Mouse (Mus musculus) ES-Bruce4 (cell line): Measurements from ENCODE around the gene Rpa1. TPM values are rescaled to one million over a fixed set of nuclear protein-coding genes. Genes with fewer than 3 reads are reported as not detected.
"Not testable (repeated sequence)": the region's sequence is repeated elsewhere in the genome, so short reads cannot be mapped to it uniquely, and the experiment has no call there.

Source experiments
- H3K27ac ChIP-seq: 2 replicates; pipeline ENCODE4 v1.5.1; 2012; ENCODE audit warnings: low read length, inconsistent platforms; ENCODE audit not compliant: insufficient read depth
- H3K27me3 ChIP-seq: 2 replicates; pipeline ENCODE4 v1.6.1; 2012; ENCODE audit warnings: mild to moderate bottlenecking, low read length, inconsistent platforms; ENCODE audit not compliant: control insufficient read depth, poor library complexity, insufficient read depth, severe bottlenecking
- H3K36me3 ChIP-seq: 2 replicates; pipeline ENCODE4 v1.6.1; 2012; ENCODE audit warnings: inconsistent platforms, mild to moderate bottlenecking, low read length, moderate library complexity; ENCODE audit not compliant: control insufficient read depth, poor library complexity, insufficient read depth, severe bottlenecking
- H3K4me1 ChIP-seq: one replicate; pipeline ENCODE4 v1.8.1; 2011; ENCODE audit warnings: low read length; ENCODE audit not compliant: control insufficient read depth, insufficient read depth
- H3K4me3 ChIP-seq: 2 replicates; pipeline ENCODE4 v1.5.1; 2011; ENCODE audit warnings: low read depth, mild to moderate bottlenecking, low read length
- H3K9ac ChIP-seq: 2 replicates; pipeline ENCODE4 v1.6.1; 2012; ENCODE audit warnings: low read depth, mild to moderate bottlenecking, inconsistent platforms; ENCODE audit not compliant: poor library complexity, severe bottlenecking
- H3K9me3 ChIP-seq: replicated peaks from 2 replicates; pipeline ENCODE4 v1.6.1; 2012; ENCODE audit warnings: mild to moderate bottlenecking, low read length, inconsistent platforms; ENCODE audit not compliant: control insufficient read depth, poor library complexity, insufficient read depth, severe bottlenecking
- CTCF ChIP-seq: IDR thresholded peaks from one replicate; pipeline ENCODE4 v1.8.1; 2011; ENCODE audit warnings: low read depth, low read length
- EP300 ChIP-seq: IDR thresholded peaks from 2 replicates; pipeline ENCODE4 v1.6.1; 2011; ENCODE audit warnings: low read depth, low read length; ENCODE audit not compliant: insufficient read depth
- POLR2A ChIP-seq: IDR thresholded peaks from one replicate; pipeline ENCODE4 v1.8.1; 2011; ENCODE audit warnings: low read length; ENCODE audit not compliant: insufficient read depth
- polyA plus RNA-seq: library from polyadenylated mRNA; stranded (reverse); fragments of >200 nt; gene quantifications from 2 replicates; pipeline ENCODE4 v1.2.4, GENCODE M21; 2011; ENCODE audit warnings: low read depth; ENCODE audit not compliant: missing spikeins, insufficient read depth, insufficient read length

Rpa1 gene
- 127 and 155 TPM in 2 replicates for polyA plus RNA-seq

- Histone ChIP-seq H3K4me1 (no peaks in the 10 kb centered on the region), H3K27me3 (no peaks in the 10 kb centered on the region), H3K36me3 (peaks cover 4% of the 10 kb centered on the region), H3K4me3 (peak within 1 kb of the TSS; percentile 95), H3K27ac (peak within 1 kb of the TSS; percentile 55), H3K9ac (peak within 1 kb of the TSS; percentile 86), H3K9me3 (no peaks in the 10 kb centered on the region)
- TF ChIP-seq CTCF = no peak
- peak; percentile 22 for TF ChIP-seq POLR2A
- TF ChIP-seq EP300 = no peak
Observed at GRCm38 (mm10) chr11:75348199-75348889, at the start of gene Rpa1, which contains the start of gene Smyd4. TSS of gene Rpa1 (minus strand) at chr11:75348324. TSS of gene Smyd4 (plus strand) at chr11:75348433.

GRCm38 (mm10) chr11:75397452-75397851 lies 49.3 kb upstream of the Rpa1 start:
- Histone ChIP-seq H3K9ac (no peak overlapping the region), H3K27me3 (no peaks in the 10 kb centered on the region), H3K36me3 (no peaks in the 10 kb centered on the region), H3K9me3 (no peaks in the 10 kb centered on the region), H3K27ac (no peak overlapping the region), H3K4me1 (no peaks in the 10 kb centered on the region), H3K4me3 (no peak overlapping the region)
- TF ChIP-seq CTCF = no peak
- no peak for TF ChIP-seq EP300
- no peak for TF ChIP-seq POLR2A

DNA sequence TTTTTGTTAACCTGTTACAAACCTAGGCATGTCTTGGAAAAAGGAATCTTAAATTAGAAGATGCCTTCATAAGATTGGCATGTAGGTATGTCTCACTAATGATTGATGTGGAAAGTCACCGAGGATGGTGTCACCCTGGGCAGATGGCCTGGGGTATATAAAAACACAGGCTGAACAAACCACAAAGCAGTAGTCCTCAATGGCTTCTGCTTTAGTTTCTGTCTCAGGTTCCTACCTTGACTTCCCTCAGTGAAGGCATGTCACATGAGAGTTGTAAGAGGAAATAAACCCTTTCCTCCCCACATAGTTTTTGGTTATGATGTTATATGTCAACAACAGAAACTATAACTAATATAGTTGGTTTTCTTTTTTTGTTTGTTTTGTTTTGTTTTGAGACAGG lies 47.5 kb upstream of the Rpa1 start:
- TF ChIP-seq POLR2A (no peak), CTCF (no peak), EP300 (no peak)
- no peaks in the 10 kb centered on the region for H3K4me1 ChIP-seq
- no peak overlapping the region for H3K9ac ChIP-seq
- no peak overlapping the region for H3K4me3 ChIP-seq
- no peaks in the 10 kb centered on the region; the same call in 1 of the 2 replicates for H3K36me3 ChIP-seq
- no peak overlapping the region for H3K27ac ChIP-seq
- no peaks in the 10 kb centered on the region for H3K27me3 ChIP-seq
- no peaks in the 10 kb centered on the region for H3K9me3 ChIP-seq

GRCm38 (mm10) chr11:75383529-75383928 lies 35.4 kb upstream of the Rpa1 start:
- H3K27me3 ChIP-seq, H3K4me3 ChIP-seq, H3K4me1 ChIP-seq, H3K9ac ChIP-seq, H3K36me3 ChIP-seq, H3K9me3 ChIP-seq: not testable (repeated sequence)
- H3K27ac ChIP-seq = peak overlapping the region; percentile 99

DNA sequence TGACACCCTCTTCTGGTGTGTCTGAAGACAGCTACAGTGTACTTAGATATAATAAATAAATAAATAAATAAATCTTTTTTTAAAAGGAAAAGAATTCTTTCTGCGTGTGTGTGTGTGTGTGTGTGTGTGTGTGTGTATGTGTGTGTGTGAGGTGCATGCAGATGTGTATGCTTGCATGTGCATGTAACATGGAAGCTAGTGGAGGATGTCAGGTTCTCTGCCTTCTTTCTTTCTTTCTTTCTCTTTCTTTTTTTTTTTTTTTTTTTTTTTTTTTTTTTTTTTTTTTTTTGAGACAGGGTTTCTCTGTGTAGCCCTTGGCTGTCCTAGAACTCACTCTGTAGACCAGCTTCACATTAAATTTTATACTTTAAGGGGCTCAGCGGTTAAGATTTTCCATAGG lies 30.7 kb upstream of the Rpa1 start:
- not testable (repeated sequence) for H3K27ac ChIP-seq, H3K36me3 ChIP-seq, H3K4me1 ChIP-seq, H3K9ac ChIP-seq, H3K4me3 ChIP-seq, H3K27me3 ChIP-seq, H3K9me3 ChIP-seq

DNA sequence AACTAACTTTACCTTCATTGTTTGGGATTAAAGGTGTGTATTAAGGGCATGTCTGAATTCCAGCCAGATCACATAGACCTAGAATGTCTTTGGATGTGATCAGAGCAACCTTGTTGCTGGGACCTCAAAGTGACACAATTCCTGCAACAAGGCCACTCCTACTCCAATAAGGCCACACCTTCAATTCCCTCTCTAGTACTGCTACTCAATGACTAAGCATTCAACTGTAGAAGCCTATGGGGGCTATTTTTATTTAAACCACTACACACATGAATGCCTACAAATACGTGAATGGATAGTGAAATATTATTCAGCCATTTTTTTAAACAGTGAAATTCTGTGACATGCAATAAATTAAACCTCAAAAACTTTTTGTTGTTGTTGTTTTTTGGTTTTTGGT lies 29.0 kb upstream of the Rpa1 start:
- no peaks in the 10 kb centered on the region for H3K4me1 ChIP-seq
- H3K27ac ChIP-seq = no peak overlapping the region
- no peak overlapping the region for H3K4me3 ChIP-seq
- no peak overlapping the region for H3K9ac ChIP-seq
- no peaks in the 10 kb centered on the region for H3K27me3 ChIP-seq
- H3K36me3 ChIP-seq = no peaks in the 10 kb centered on the region
- TF ChIP-seq POLR2A = no peak
- no peak for TF ChIP-seq CTCF
- no peak for TF ChIP-seq EP300
- H3K9me3 ChIP-seq = peaks cover under 1% of the 10 kb centered on the region; the same call in 1 of the 2 replicates
